Mouse (Mus musculus) induced T-regulatory cell, adult 2 months (primary cell): ENCODE measurements around the gene Ccdc85c.

Source experiments
- DNase-seq: peaks from one replicate; pipeline ENCODE4 v3.0.0-alpha.2; 2012; ENCODE audit warnings: low read depth

Ccdc85c gene

GRCm38 (mm10) chr12:108274661-108275507, at the start of gene Ccdc85c:
TSS of gene Ccdc85c (minus strand) at chr12:108275425.
- DNase-seq = peak; percentile 57

- DNase-seq = no peak
Observed at GRCm38 (mm10) chr12:108320096-108320495, 44.9 kb upstream of the Ccdc85c start.

- no peak for DNase-seq
Observed at GRCm38 (mm10) chr12:108318499-108318898, 43.3 kb upstream of the Ccdc85c start.

- no peak for DNase-seq
Observed at GRCm38 (mm10) chr12:108317826-108318430, 42.7 kb upstream of the Ccdc85c start.

GRCm38 (mm10) chr12:108317201-108317738, 42.0 kb upstream of the Ccdc85c start:
- no peak for DNase-seq

- DNase-seq = no peak
Observed at GRCm38 (mm10) chr12:108316655-108317054, 41.4 kb upstream of the Ccdc85c start.

- DNase-seq = no peak
Observed at GRCm38 (mm10) chr12:108315818-108316217, 40.6 kb upstream of the Ccdc85c start.

- no peak for DNase-seq
Observed at GRCm38 (mm10) chr12:108313244-108313772, 38.1 kb upstream of the Ccdc85c start.

GRCm38 (mm10) chr12:108312432-108312851, 37.2 kb upstream of the Ccdc85c start:
- no peak for DNase-seq

- no peak for DNase-seq
Observed at GRCm38 (mm10) chr12:108311741-108312290, 36.6 kb upstream of the Ccdc85c start.

- DNase-seq = no peak
Observed at GRCm38 (mm10) chr12:108310456-108311027, 35.3 kb upstream of the Ccdc85c start.

- DNase-seq = no peak
Observed at GRCm38 (mm10) chr12:108310041-108310440, 34.8 kb upstream of the Ccdc85c start.

GRCm38 (mm10) chr12:108309116-108309794, 34.0 kb upstream of the Ccdc85c start:
- no peak for DNase-seq

GRCm38 (mm10) chr12:108308363-108308856, 33.2 kb upstream of the Ccdc85c start:
- DNase-seq = no peak

- peak; percentile 60 for DNase-seq
Observed at GRCm38 (mm10) chr12:108307553-108307952, 32.3 kb upstream of the Ccdc85c start.

- DNase-seq = no peak
Observed at GRCm38 (mm10) chr12:108305812-108306794, 30.9 kb upstream of the Ccdc85c start, which contains the start of gene Hhipl1. TSS of gene Hhipl1 (plus strand) at chr12:108306270.

- no peak for DNase-seq
Observed at GRCm38 (mm10) chr12:108305172-108305571, 29.9 kb upstream of the Ccdc85c start.

GRCm38 (mm10) chr12:108303778-108304365, 28.6 kb upstream of the Ccdc85c start:
- DNase-seq = no peak

GRCm38 (mm10) chr12:108301006-108301405, 25.8 kb upstream of the Ccdc85c start:
- DNase-seq = no peak

- peak; percentile 31 for DNase-seq
Observed at GRCm38 (mm10) chr12:108297033-108297432, 21.8 kb upstream of the Ccdc85c start.
